ENCODE assay signal across 9 mouse cellular contexts in genomic region chr8:20378786-20379649, GRCm38 (mm10). TPM values are rescaled to one million over a fixed set of nuclear protein-coding genes. Genes with fewer than 3 reads are reported as not detected.
DNase-seq lines count a peak whose midpoint lies in the region; ATAC-seq lines count a peak whose summit lies in the region.
"Not testable (repeated sequence)": the region's sequence is repeated elsewhere in the genome, so short reads cannot be mapped to it uniquely, and the experiment has no call there.
"Had no signal": no experiment of that assay in that cellular context is flagged by ENCODE, and none has a peak within 500 bp of the region (broad histone marks: within the 10 kb centered on the region; RNA-seq: fewer than 3 reads in every experiment).

No protein-coding gene starts in this region.

- H3K4me3 ChIP-seq in forebrain, embryonic 12.5 days (replicated peaks); heart, embryonic 12.5 days; intestine, embryonic 16.5 days (ENCODE audit: low read length): not testable (repeated sequence)

- intact Hi-C loops in left cerebral cortex, postnatal 36 days (cut with DNase I), result not testable (repeated sequence)

- H3K36me3 ChIP-seq in forebrain, embryonic 12.5 days (replicated peaks); heart, embryonic 12.5 days; intestine, embryonic 16.5 days (ENCODE audit: control insufficient read depth, insufficient read depth, low read length): not testable (repeated sequence)

- not testable (repeated sequence) for H3K4me2 ChIP-seq in forebrain, embryonic 12.5 days; heart, embryonic 12.5 days; intestine, embryonic 16.5 days (ENCODE audit: low read depth, low read length)

- peak; percentile 15 for DNase-seq in adrenal gland, postnatal 25 days
- DNase-seq in left cerebral cortex, postnatal 36 days (ENCODE audit: low spot score in 2 of 2), result peak; percentile 13 to 40
- peak; percentile 24 for DNase-seq in lung, postnatal 25 days (ENCODE audit: low spot score)
- peak; percentile 27 for DNase-seq in ovary, postnatal 10 days (ENCODE audit: low spot score)
- DNase-seq in urinary bladder, adult 2 months (ENCODE audit: low spot score), result peak; percentile 49

- WGBS in forebrain, embryonic 12.5 days, result 82% methylated on average over 4 of the region's 8 CpGs
- 71% methylated on average over 4 of the region's 8 CpGs for WGBS in heart, embryonic 12.5 days
- 89% methylated on average over 4 of the region's 8 CpGs for WGBS in intestine, embryonic 16.5 days

- H3K9me3 ChIP-seq in forebrain, embryonic 12.5 days; heart, embryonic 12.5 days (replicated peaks); intestine, embryonic 16.5 days (ENCODE audit: control insufficient read depth, low read length): not testable (repeated sequence)

- not testable (repeated sequence) for H3K4me1 ChIP-seq in forebrain, embryonic 12.5 days; heart, embryonic 12.5 days (replicated peaks); intestine, embryonic 16.5 days (ENCODE audit: control insufficient read depth, insufficient read depth, low read length)

- not testable (repeated sequence) for H3K9ac ChIP-seq in forebrain, embryonic 12.5 days; heart, embryonic 12.5 days; intestine, embryonic 16.5 days (ENCODE audit: low read depth, low read length)

- peak; percentile 73 for ATAC-seq in forebrain, embryonic 12.5 days (ENCODE audit: low FRiP score)
- ATAC-seq in heart, embryonic 12.5 days (ENCODE audit: insufficient number of reproducible peaks, low FRiP score), result peak; percentile 84
- peak; percentile 75 for ATAC-seq in intestine, embryonic 16.5 days

- H3K27me3 ChIP-seq in forebrain, embryonic 12.5 days; heart, embryonic 12.5 days (replicated peaks); intestine, embryonic 16.5 days (replicated peaks; ENCODE audit: control insufficient read depth, insufficient read depth, low read length): not testable (repeated sequence)

- not testable (repeated sequence) for H3K27ac ChIP-seq in forebrain, embryonic 12.5 days; heart, embryonic 12.5 days (ENCODE audit: poor library complexity, severe bottlenecking); intestine, embryonic 16.5 days (ENCODE audit: low read length)

RNA-seq across cellular contexts. Expression of gene Gm15319, which starts 16.0 kb away (rescaled TPM):
- 0.64 and 0.86 TPM in 2 replicates for total RNA-seq in adrenal gland, postnatal 25 days (2021)
- polyA plus RNA-seq in forebrain, embryonic 12.5 days (2016; fragmentation: Nextera tagmentation; extraction: Ambion mirVana), result not detected in 2 replicates
- 0.15 and 0.22 TPM in 2 replicates for polyA plus RNA-seq in heart, embryonic 12.5 days (2016; fragmentation: Nextera tagmentation; extraction: Ambion mirVana)
- polyA plus RNA-seq in intestine, embryonic 16.5 days (2015; fragmentation: Nextera tagmentation; extraction: Ambion mirVana), result 0.31 and 0.34 TPM in 2 replicates
- 1 to 10 TPM; 1.5 to 3.0 TPM for total RNA-seq in left cerebral cortex, postnatal 36 days (2021)
- polyA plus RNA-seq in urinary bladder, adult 2 months (2012; rRNA removed), result 0.04 TPM in 1 of 2 replicates, not detected in the other
- total RNA-seq: CH12.LX had no signal
